Mouse (Mus musculus): ENCODE data around the gene Gria4.
"Not testable (repeated sequence)": the region's sequence is repeated elsewhere in the genome, so short reads cannot be mapped to it uniquely, and the experiment has no call there.

Gene Gria4

GRCm38 (mm10) chr9:4795544-4796288 lies at the start of gene Gria4:
TSS of gene Gria4 (minus strand) at chr9:4796234.
- DNase-seq: no peak

GRCm38 (mm10) chr9:4810941-4811340 lies 14.9 kb upstream of the Gria4 start:
- DNase-seq: not testable (repeated sequence)

DNA sequence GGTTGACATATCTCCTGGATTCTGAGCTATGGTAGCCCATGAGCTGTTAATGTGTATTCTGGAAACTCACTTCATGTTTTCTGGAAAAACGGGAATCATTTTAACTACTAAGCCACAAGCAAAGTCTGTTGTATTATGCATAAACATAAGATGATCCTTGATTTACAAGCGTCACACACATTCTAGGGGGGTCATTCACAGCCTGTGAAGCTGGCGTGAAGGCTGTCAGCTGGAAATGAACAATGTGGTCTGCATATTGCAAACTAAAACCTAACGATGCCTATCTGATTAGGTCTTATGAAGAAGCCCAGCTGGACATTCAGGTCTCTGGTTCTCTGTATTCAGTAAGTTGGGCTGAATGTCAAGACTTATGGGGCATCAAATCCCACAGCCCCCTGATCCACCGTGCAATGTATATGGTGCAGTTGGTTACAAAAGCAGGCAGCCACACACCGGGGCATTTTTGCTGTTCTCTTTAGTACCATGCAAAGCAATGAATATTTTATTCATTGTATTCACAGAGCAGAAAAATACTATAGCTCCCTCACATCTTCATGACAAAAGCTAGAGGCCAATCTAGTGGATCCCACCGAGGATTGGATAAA lies 7.2 kb upstream of the Gria4 start:
- no peak for DNase-seq

GRCm38 (mm10) chr9:4797396-4797795 lies 1.4 kb upstream of the Gria4 start:
- DNase-seq: no peak

DNA sequence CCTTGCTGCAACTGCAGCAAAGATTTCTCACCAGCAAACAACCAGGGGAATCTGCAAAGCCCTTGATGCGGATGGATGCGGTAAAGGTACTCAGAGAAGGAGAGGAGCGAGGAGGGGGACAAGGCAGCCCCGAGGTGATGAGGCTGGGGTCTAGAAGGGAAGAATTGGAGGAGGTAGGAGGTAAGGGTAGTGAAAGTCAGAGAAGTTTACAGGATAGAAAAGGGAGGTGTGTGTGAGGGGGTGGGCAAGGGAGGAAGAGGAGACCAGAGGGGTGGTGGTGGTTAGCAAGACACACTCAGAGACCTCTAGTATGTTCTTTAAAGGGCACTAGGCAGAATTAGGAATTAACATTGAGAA lies 233 bp upstream of the Gria4 start:
- DNase-seq: no peak

DNA sequence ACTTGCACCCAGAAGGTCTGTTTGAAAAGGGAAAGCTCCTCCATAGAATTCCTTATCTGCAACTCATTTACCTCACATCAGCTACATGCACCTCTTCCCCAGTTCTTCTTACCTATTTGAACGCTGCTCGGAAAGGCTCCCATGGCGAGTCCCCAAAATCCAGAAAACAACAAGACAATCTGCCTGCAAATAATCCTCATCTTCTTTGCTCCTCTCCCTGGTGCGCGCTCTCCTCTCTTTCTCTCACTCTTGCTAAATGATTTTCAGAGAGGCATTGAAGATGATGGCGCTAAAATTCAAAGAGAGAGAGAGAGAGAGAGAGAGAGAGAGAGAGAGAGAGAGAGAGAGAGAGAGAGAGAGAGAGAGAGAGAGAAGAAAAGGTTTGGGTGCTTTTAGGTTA lies 959 bp downstream of the Gria4 start:
- no peak for DNase-seq

DNA sequence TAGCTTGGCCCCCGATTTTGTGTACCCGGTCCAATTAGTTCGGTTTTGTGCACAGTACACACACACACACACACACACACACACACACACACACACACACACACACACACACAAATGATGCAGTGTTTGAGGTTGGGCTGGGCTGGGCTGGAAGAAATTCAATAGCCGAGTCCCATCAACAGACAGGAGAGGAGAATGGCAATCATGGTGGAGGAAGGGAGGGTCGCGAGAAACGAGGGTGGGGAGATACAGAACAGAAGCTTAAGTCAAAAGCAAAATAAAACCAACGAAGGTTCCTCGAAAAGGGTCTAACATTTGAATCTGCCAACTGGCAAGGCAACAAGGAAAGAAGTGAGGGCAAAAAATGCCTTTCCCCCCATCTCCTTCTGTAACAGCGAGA lies 1.6 kb downstream of the Gria4 start:
- DNase-seq: no peak

DNA sequence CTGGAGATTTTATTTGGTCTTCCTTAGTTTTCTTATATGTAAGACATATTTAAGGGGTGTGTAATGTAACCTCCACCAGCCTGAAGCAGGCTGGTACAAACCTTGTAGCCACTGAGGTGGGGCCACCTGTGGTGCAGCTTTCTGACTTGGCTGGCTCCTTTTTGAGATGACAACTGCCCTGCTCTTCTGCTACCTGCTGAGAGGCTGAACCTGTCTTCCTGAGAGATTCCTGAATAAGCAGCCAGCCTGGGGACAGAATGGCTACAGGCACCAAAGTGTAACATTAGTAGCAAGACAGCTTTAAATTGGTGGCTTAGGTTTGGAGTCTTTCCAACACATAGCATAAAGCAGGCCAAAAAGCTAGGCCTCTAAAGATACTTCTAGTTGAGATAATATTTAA lies 46.6 kb downstream of the Gria4 start:
- not testable (repeated sequence) for DNase-seq

DNA sequence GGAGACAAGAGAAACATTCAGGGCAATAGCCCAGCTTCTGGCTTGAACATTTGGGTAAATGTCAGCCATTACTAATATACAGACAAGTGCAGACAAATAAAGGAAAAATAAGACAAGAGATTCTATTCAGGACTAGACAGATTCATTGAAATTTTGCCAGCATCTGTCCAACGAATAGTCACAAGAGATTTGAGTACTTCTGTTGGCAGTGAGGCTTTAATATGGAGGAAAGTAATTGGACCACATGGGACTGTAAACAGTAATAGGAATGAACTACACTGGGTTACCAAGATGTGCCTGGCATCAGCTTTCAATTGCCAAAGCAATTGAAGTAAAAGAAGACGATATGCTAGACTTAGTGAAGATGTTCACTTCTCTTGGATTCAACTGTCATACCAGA lies 81.9 kb downstream of the Gria4 start:
- DNase-seq: no peak

- no peak for DNase-seq
Observed at GRCm38 (mm10) chr9:4712367-4712766, 83.7 kb downstream of the Gria4 start.

DNA sequence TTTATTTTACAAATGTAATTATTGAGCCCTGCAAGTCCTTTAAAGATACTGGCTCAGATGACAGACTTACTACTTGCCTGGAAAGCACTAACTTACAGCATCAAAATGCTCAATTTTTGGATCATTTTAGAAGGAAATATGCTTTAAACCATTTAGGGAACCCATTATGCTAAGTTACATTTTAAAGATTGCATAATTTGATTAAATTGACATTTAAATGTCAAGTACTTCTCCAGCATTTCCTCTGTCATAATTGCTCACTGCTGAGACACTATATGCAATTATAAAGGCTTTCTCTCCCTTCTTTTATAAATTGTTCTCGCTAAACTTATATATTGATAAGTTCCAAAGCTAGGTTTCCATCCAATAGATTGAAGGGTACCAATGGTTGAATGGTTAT lies 108.9 kb downstream of the Gria4 start:
- DNase-seq: no peak

DNA sequence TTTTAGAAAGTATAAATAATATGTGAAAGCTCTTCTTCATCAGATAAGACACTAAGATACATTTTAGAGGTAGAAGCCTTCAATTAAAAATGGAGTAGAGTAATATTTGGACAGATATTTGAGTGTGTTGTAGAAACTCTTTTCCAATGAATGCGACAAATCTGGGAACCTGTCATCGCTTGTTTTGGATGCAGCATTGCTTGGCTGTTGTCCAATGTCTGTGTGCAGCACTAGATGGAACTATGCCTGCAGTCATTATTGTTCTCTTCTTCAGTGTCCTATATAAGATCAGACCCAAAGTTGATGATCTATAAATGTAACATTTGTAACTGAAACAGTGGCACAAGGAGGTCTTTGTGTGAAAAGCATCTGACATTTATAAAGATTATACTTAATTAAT lies 115.8 kb downstream of the Gria4 start:
- no peak for DNase-seq

DNA sequence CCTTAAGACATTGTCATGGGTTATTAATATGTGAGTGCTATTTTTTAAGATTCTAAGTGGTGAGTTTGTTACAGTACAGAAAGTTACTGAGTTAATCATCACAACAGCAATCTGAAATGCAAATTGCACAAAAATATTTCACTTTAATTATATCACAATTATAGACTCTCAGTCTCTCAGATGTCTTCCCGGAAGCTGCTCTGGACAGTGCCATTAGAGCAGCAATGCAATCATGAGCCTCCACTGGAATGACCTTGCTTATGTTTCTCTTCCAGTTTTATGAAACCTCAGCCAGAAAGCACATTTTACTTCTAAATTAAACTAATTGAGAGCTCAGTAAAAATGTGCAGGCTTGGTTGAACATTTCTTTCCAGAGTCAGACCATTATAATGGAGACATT lies 116.9 kb downstream of the Gria4 start:
- DNase-seq: no peak

- DNase-seq: no peak
Observed at GRCm38 (mm10) chr9:4665691-4666090, 130.3 kb downstream of the Gria4 start.

DNA sequence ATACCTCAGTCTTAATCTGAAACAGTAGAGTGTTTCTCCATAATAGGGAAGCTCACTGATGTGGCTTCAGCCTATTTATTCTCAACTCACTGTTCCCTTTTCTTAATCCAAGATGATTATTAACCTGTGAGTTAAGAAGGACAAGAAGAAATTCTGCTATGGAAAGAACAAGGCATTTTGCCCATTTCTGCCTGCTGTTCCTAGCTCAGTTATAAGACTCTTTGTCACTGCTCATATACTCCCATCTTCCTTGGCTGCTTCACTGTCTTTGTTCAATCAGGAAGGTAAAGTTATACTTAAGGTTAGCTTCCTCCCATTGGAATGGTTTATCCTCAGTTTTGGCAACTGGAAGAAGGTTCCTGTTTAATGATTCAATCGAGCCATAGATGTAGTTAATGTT lies 133.6 kb downstream of the Gria4 start:
- no peak for DNase-seq

- no peak for DNase-seq
Observed at GRCm38 (mm10) chr9:4658951-4659350, 137.1 kb downstream of the Gria4 start.

DNA sequence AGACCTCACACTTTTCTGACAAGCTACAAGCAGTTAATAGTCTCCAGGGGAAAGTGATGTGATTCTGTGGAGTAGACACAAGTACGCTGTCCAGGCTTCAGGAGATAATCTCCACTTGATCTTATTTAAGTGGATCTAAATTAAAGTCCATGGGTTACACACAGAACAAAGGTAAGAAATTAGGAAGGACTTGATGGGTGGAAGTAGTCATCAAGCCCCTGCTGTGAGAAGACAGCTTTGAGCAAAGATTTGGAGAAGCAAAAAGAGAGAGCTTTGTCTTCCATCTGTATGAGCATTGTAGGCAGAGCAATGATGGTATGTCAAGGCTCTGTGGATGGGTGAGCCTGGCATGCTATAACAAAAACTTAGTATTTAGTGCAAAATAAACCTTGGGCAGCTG lies 141.7 kb downstream of the Gria4 start:
- no peak for DNase-seq

DNA sequence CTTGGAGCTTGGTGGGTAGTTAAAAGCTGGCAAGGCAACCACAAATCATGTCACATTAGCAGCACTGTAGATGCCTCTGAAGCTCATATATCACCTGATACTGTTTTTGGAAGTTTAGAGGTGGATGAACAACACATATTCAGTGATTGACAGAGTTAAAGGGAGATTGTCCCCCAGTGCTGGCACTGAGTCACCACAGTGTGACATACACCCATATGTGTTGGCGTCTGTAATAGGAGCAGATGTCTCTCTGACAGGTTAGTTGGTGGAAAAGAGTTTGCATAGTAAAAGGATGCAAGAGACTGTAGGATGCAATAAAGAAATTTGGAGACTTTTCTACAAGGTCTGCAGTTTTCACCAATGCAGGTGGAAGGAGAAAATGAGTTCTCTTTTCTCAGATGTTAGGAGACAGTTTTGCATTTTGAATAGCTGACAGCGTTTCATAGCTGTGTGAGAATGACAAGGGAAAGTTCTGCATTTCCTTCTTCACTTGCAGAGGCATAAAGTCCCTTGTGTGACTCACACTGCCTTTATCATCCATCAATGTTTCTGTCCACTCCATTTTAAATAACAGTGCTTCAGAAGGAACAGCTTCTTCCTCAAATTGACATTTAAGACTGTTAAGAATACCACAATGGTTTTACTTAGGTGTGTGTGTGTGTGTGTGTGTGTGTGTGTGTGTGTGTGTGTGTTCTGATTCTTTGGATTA lies 156.7 kb downstream of the Gria4 start:
- no peak for DNase-seq

- no peak for DNase-seq
Observed at GRCm38 (mm10) chr9:4631910-4632309, 164.1 kb downstream of the Gria4 start.

GRCm38 (mm10) chr9:4615286-4615685 lies 180.7 kb downstream of the Gria4 start:
- no peak for DNase-seq

DNA sequence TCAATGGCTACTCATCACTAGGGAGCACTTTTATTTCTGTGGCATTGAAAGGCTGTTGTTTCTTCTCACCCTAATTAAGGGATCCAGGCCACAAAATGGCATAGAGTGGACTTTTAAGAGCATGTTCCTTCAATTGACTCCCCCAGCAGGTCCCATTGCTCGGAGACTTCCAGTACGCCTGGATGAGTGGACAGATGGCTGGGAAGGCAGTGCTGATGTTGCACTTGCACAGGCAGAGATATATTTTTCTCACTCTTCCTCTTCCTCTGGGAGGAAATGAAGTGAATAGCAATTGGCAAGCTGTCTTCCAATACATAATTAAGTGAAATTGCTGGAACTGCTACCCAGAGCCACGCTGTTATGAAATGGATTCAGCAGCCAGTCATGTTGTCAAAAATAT lies 190.7 kb downstream of the Gria4 start:
- no peak for DNase-seq

- no peak for DNase-seq
Observed at GRCm38 (mm10) chr9:4604236-4604635, 191.8 kb downstream of the Gria4 start.

GRCm38 (mm10) chr9:4601788-4602187 lies 194.2 kb downstream of the Gria4 start:
- no peak for DNase-seq

GRCm38 (mm10) chr9:4573596-4573995 lies 222.4 kb downstream of the Gria4 start:
- no peak for DNase-seq

All from thymus, postnatal 25 days (tissue).